Mouse (Mus musculus) B cell, adult 2 months (primary cell): ENCODE results near the gene Vps37b.
"Not testable (repeated sequence)": the region's sequence is repeated elsewhere in the genome, so short reads cannot be mapped to it uniquely, and the experiment has no call there.

ENCODE experiments used
- DNase-seq, 2 experiments: peaks; one replicate each; pipeline ENCODE4 v3.0.0; 2022

Gene Vps37b

GRCm38 (mm10) chr5:124032001-124032508, at the start of gene Vps37b:
TSS of gene Vps37b (minus strand) at chr5:124032270.
- peak; percentile 98 to 99 for DNase-seq

- DNase-seq = no peak
Measured at GRCm38 (mm10) chr5:124079880-124080279, 47.8 kb upstream of the Vps37b start.

DNA sequence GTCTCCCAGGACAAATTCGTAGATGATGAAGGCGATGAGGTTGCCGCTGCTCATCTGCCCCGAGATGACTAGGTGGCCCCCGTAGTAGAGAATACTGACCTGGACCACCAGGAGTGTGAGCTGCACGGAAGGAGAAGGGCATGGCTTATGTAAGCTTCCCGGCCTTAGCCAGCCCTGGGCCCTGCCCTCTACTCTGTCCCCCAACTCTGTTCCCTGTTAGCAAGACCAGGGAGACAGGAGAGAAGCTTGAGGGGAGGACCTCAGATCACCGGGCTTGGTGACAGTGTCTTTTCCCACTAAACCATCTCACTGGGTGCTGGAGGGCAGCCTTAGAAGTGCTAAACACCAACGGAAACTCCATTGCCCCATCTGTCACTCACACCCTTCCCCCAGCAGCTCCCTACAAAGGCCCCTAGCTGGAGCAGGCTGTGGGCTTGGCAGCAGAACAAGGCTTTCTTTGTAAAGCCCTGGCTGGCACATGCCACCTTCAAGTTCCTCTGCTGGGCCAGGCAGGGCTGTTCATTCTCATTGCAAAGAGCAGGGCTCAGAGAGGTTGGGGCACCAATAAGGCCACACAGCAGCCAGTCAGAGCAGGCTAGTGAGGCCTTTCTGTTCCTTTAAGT, 46.8 kb upstream of the Vps37b start:
- no peak for DNase-seq

- DNase-seq = no peak
Measured at GRCm38 (mm10) chr5:124077856-124078460, 45.9 kb upstream of the Vps37b start.

- DNase-seq = no peak
Measured at GRCm38 (mm10) chr5:124077241-124077640, 45.2 kb upstream of the Vps37b start.

DNA sequence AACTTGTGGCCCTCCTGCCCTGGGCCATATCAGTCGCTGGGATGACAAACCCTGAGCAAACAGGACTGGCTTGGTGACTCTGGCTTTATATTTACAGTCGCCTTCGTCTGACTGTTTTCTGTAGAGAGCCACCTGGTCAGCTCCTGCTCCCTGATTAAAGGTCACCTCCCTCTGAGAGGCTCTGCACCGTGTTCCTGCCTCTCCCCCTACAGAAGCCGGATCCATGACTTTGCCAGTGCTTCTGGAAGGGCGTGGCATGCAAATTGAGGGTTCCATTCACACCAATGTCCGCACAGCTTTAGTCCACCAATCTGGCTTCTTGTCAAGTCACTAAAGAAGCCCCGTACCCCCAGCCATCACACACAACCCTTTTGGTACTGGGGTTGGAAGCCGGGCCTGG, 44.5 kb upstream of the Vps37b start:
- DNase-seq = no peak

DNA sequence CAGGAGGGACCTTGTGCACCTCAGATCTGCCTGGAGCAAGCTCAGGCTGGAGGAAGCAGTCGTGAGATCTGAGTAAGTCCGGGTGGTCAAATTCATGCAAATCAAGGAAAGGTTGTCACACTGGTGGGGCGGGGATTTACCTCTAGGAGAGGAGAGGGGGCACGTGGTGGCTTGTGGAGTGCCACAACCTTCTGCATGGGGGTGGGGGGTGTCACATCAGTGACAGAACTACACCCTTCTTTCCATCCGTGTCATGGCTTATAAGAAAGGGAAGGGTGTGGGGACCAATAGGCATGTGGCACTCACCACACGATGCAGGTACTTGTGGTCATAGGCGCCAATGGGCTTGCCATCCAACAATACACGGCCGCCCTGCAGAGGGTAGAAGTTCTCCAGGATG, 43.6 kb upstream of the Vps37b start:
- peak in 1 of 2 experiments; percentile 16 for DNase-seq

DNA sequence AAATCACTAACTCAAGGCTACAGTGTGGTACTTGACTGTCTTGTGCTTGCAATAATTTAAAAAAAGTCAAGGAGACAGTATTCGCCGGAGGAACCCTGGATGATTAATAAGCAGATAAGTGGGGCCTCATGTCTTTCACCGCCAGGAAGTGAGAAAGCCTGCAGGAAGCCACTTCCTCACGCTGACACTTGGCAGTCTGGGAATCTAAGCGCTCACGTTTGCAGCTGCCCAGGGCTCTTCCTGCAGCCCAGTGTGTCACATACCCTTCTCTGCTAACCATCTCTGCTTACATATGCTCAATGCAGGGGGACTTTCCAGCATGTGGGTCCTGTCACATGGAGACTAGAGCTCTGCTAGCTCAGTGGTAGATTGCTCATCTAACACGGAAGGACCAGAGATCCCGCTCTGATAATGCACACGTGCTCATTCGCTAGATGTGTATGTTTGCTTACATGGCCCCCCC, 42.8 kb upstream of the Vps37b start:
- peak; percentile 20 to 38 for DNase-seq

- DNase-seq = no peak
Measured at GRCm38 (mm10) chr5:124073682-124074081, 41.6 kb upstream of the Vps37b start.

- DNase-seq = no peak
Measured at GRCm38 (mm10) chr5:124069657-124070056, 37.6 kb upstream of the Vps37b start.

DNA sequence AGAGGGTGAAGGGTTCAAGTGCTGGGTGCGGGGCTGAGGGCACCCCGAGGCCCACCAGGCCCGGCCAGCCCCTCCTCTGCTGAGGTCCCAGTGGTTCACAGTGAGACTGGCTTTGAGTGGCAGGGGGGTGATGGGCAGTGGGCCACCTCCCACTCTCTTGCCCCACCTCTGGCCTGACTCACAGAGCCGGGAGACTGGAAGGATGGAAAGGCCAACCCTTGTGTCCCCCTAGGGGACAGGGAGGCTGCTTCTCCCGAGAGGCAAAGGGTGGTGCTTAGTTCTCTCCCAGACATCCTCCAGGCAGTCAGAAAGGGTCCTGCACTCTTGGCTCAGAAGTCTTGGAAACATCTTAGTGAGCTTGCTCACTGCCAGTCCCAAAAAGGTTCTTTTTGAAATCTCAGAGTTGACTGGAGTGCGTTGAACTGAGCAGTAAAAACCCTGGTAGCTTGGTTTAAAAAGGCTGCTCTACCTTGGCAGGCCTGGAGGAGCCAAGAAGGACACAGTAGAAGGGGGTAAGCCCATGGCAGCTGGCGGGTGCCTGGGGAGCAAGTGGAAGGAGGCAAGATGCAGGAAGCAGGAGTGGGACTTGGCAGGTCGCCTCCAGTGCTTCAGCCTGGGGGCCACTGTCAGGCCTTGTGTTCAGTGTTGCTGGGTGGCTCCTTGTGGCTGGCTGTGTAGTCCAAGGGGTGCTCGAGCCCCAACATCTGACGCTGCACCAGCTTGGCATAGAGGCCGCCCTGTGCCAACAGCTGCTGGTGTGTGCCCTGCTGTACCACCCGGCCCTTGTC, 30.2 kb upstream of the Vps37b start:
- no peak for DNase-seq

DNA sequence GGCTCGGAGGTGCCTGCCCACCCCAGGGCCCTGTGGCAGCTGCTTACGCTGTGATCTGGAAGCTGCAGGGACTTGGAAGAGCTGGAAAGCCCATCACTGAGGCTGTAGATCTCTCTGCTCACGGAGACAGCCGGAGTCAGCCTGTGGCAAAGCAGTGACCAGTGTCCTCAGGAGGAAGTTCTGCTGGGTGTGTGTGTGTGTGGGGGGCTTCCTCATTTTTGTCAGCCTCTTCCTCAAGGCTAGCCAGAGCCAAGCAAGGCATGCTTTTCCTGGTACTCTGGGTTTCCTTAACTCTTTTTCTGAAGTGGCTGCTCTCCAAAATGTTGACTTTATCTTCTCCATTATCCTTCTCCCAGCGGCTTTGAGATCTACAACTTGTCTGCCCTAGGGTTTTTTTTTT, 27.6 kb upstream of the Vps37b start:
- DNase-seq = peak in 1 of 2 experiments; percentile 21

DNA sequence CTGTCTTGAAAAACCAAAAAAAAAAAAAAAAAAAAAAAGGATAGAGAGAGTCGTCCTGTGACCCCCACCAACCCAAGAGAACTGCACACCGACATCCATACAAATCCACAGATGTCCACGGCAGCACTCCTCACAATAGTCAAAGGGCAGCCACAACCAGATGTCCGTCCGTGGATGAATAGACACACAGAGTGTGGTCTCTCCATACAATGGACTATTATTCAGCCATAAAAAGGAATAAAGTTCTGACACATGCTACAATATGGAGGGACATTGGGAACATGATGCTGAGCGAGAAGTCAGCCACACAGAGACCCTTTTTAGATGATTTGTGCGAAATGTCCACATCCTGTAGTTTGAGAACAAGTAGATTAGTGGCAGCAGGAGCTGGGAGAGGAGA, 26.7 kb upstream of the Vps37b start:
- no peak for DNase-seq

DNA sequence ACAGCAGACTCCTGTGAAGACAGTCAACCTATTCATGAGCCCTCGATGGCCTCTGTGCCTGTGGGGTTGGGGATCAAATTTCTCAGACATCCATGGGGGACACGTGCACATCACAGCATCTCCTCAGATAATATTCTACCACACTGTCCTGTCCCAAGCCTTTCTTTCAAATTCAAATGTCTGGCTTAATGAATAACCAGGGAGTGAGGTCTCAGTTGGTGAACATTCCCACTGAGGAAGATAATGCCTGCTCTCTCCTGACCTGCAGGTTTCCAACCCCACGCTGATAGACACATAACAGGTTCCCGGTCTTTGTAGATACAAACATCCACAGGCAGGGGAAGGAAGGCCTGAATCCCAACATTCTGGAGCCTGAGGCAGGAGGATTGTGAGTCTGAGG, 24.9 kb upstream of the Vps37b start:
- DNase-seq = no peak

GRCm38 (mm10) chr5:124056219-124056618, 24.1 kb upstream of the Vps37b start:
- peak; percentile 34 to 43 for DNase-seq

- not testable (repeated sequence) for DNase-seq
Measured at GRCm38 (mm10) chr5:124052641-124053040, 20.6 kb upstream of the Vps37b start.

GRCm38 (mm10) chr5:124051899-124052491, 19.9 kb upstream of the Vps37b start:
- peak; percentile 56 to 61 for DNase-seq

GRCm38 (mm10) chr5:124050095-124051050, 18.3 kb upstream of the Vps37b start:
- peak; percentile 63 to 67 for DNase-seq

DNA sequence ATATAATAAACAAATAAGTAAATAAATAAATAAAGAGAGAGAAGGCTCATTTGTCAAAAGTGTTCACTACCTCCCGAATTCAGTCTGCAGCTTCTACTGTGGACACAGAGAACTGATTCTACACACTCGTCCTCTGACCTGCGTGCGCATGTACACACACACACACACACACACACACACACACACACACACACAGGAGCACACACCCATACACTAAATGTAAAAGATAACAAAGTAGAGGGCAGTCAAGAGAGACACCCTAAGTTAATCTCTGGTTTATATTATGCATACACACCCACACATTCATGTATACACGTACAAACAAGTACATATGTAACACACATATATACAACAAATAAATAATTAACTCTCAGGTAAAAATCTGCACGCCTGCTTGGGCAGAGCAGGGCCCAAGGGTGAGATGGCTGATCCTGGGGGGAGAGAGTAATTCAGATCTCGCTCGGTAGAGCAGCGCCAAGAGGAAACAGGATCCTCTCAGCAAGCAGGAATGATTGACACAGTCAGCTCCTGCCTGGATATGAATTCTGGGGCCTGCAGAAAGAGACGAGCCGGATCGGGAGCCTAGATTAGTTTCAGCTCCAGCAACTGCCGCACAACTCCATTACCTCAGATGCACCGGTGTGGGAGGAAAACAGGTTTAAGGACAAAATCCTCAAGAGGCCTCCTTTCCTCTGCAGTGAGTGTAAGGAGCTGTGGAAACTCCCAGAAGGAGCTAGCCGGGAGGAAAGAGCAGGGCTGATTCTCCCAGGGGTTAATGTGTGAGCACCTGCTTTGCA, 17.4 kb upstream of the Vps37b start:
- DNase-seq = no peak

- no peak for DNase-seq
Measured at GRCm38 (mm10) chr5:124046741-124047401, 14.8 kb upstream of the Vps37b start.
